Mouse (Mus musculus) limb, embryonic 11.5 days (tissue): ENCODE measurements around the gene Fignl1. TPM values are rescaled to one million over a fixed set of nuclear protein-coding genes. Genes with fewer than 3 reads are reported as not detected.

Experiments
- ATAC-seq: fragments of 200-750 bp; cut with Nextera tagmentation; 2 replicates; pipeline ENCODE4 v1.8.0; 2017; ENCODE audit warnings: low read depth; ENCODE audit not compliant: insufficient number of reproducible peaks, low FRiP score, low TSS enrichment
- DNase-seq: peaks from one replicate; pipeline ENCODE4 v3.0.0-alpha.2; 2015; ENCODE audit warnings: low spot score
- H3K27ac ChIP-seq: fragments of 300-500 bp; sonication (generic); replicated peaks from 2 replicates; pipeline ENCODE4 v1.5.1; 2014; ENCODE audit warnings: low read depth, mild to moderate bottlenecking, low read length
- H3K27me3 ChIP-seq: fragments of 300-500 bp; sonication (generic); 2 replicates; pipeline ENCODE4 v1.6.1; 2014; ENCODE audit warnings: mild to moderate bottlenecking, low read length, mixed read lengths; ENCODE audit not compliant: control insufficient read depth, insufficient read depth
- H3K36me3 ChIP-seq: fragments of 300-500 bp; sonication (generic); 2 replicates; pipeline ENCODE4 v1.6.1; 2014; ENCODE audit warnings: mild to moderate bottlenecking, low read length, moderate library complexity, mixed read lengths; ENCODE audit not compliant: control insufficient read depth, insufficient read depth
- H3K4me1 ChIP-seq: fragments of 300-500 bp; sonication (generic); 2 replicates; pipeline ENCODE4 v1.6.1; 2014; ENCODE audit warnings: low read length, mixed read lengths; ENCODE audit not compliant: control insufficient read depth, insufficient read depth
- H3K4me2 ChIP-seq: fragments of 300-500 bp; sonication (generic); 2 replicates; pipeline ENCODE4 v1.6.1; 2014; ENCODE audit warnings: low read depth, mild to moderate bottlenecking, moderate library complexity; ENCODE audit not compliant: severe bottlenecking
- H3K4me3 ChIP-seq: fragments of 300-500 bp; sonication (generic); 2 replicates; pipeline ENCODE4 v1.5.1; 2014; ENCODE audit warnings: low read depth, low read length
- H3K9ac ChIP-seq: fragments of 300-500 bp; sonication (generic); 2 replicates; pipeline ENCODE4 v1.6.1; 2014; ENCODE audit warnings: mild to moderate bottlenecking, low read length
- H3K9me3 ChIP-seq: fragments of 300-500 bp; sonication (generic); 2 replicates; pipeline ENCODE4 v1.6.1; 2016; ENCODE audit warnings: low read length; ENCODE audit not compliant: control insufficient read depth
- WGBS: fragments of 180-500 bp; shearing (Covaris S2); extraction: QIAGEN DNeasy Blood & Tissue Kit; methylation state at CpG from one replicate; pipeline ENCODE4 v1.1.7; 2014; 5-methylcytosine and 5-hydroxymethylcytosine counted together
- polyA plus RNA-seq: library from polyadenylated mRNA; unstranded; fragments of >200 nt; fragmentation: Nextera tagmentation; extraction: Ambion mirVana; gene quantifications from 2 replicates; pipeline ENCODE4 v1.2.1, GENCODE M21; 2014

Gene Fignl1
- polyA plus RNA-seq, 1 experiment from 2014 or later, result 96.7 TPM

DNA sequence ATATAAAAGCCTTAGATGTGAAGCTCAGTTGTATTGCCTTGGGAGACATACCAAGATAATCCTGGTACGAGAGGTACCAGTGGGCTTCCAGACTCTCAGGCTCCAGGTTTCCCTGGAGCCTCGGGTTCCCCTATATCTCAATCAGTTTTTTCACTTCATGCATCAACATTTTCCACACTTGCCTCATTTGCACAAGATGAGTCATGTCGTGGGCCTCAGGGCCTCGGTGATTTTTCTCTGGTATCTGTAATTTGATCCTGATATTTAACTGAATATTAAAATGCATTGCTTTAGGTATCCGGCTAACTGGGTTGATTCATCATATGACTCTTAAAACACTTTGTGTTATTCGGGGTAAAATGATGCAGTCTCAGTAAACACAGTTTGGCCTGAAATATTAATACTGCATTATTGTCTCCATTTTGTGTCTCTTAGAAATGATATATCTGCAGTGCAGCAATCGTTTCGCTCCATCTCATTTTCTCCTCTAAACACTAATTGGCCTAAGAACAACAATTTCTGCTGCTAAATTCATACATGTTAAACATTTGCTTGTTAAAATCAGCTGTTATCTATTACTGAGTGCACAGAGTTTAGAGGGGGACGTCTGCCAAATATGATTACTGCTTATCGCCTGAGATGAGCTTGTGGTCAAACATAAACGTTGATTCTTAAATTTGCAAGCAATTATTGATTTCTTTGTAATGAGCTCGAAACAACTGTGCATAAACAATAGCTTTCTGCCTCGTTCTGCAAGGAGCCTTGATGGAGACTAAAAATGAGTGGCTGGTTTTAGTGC lies 41.0 kb upstream of the Fignl1 start:
- no peak for DNase-seq
- Histone ChIP-seq H3K36me3 (no peaks in the 10 kb centered on the region), H3K9ac (no peak overlapping the region), H3K27ac (no peak overlapping the region), H3K4me1 (peaks cover 5% of the 10 kb centered on the region), H3K4me3 (no peak overlapping the region), H3K27me3 (no peaks in the 10 kb centered on the region), H3K9me3 (no peaks in the 10 kb centered on the region), H3K4me2 (no peak overlapping the region)
- 74% methylated on average over 13 of the region's 13 CpGs for WGBS
- no peak for ATAC-seq

DNA sequence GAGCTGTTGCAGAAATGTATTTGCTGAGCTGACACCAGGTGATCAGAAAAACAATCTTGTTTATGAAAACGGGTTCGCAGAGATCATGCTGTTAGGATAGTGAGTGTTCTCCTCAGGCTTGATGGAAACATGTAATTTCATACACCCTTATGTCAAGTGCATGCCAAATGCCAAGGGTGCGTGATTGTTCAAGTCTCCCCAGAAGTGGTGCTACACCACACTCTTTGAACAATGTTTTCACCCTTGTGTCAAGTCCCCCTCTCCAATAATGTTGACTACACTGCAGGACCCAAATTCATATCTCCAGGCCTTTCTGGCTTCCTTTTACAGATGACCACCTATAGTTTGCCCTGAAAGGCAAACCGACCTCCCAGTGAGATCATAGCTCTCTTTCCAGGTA lies 39.7 kb upstream of the Fignl1 start:
- no peaks in the 10 kb centered on the region for H3K27me3 ChIP-seq
- ATAC-seq, result no peak
- no peaks in the 10 kb centered on the region for H3K36me3 ChIP-seq
- WGBS, result 91% methylated on average over 4 of the region's 4 CpGs
- no peak overlapping the region for H3K4me3 ChIP-seq
- no peak overlapping the region for H3K9ac ChIP-seq
- H3K9me3 ChIP-seq, result no peaks in the 10 kb centered on the region
- peaks cover 6% of the 10 kb centered on the region for H3K4me1 ChIP-seq
- DNase-seq, result no peak
- no peak overlapping the region for H3K27ac ChIP-seq
- no peak overlapping the region for H3K4me2 ChIP-seq

DNA sequence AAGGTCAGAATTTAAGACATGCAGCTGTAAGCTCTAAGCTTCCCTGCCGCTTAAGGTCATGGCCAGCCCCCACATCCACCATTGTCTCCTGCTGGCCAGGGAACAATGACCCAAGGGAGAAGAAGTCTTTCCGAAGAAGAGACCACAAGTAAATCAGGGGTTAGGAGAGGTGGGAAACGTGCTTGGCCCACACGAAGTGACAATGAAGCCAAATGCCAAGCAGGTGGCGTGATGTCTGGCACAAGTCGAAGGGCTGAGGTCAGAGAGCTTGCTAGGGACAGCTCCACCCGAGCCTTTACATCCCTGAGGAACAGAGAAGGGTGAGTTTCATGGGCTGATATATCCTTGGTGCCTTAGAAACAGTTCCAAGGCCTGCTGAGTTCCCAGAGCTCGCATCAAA lies 36.3 kb upstream of the Fignl1 start:
- ATAC-seq, result no peak
- no peak overlapping the region for H3K4me2 ChIP-seq
- H3K9me3 ChIP-seq, result no peaks in the 10 kb centered on the region
- H3K4me1 ChIP-seq, result peaks cover 6% of the 10 kb centered on the region; the same call in 1 of the 2 replicates
- H3K36me3 ChIP-seq, result no peaks in the 10 kb centered on the region
- DNase-seq, result no peak
- 74% methylated on average over 8 of the region's 8 CpGs for WGBS
- H3K27ac ChIP-seq, result no peak overlapping the region
- H3K9ac ChIP-seq, result no peak overlapping the region
- no peaks in the 10 kb centered on the region for H3K27me3 ChIP-seq
- no peak overlapping the region for H3K4me3 ChIP-seq

DNA sequence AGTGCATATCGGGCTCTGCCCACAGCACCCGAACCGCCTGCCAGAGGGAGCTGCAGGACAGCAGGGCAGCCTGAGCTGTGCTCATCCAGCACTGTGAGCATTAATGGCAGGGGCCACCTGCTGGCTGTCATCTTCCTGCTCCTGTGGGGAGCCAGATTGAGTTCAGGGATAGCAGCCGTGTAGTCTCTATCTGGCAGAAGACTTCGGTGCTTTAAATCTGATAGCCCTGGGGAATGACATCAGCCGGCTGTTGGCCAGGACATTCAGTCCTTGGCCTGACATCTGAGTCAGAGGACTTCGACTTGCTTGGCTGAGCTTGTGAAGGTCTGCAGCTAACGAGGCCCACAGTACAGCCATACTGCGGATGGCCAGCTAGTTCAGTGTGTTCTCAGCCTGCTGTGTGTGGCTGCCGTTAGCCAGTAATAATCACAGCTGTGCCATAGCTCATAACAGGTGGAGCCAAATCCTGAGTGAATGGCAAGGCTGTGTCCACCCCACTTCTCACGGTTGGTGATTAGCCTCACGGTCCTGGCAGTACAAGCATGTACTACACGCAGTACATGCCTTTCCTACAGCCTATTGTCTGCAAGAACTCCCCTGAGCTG lies 35.7 kb upstream of the Fignl1 start:
- DNase-seq, result no peak
- Histone ChIP-seq H3K4me3 (no peak overlapping the region), H3K36me3 (no peaks in the 10 kb centered on the region), H3K4me2 (no peak overlapping the region), H3K27ac (no peak overlapping the region; the same call in 1 of the 2 replicates), H3K9me3 (no peaks in the 10 kb centered on the region), H3K9ac (no peak overlapping the region), H3K4me1 (peaks cover 6% of the 10 kb centered on the region; the same call in 1 of the 2 replicates), H3K27me3 (no peaks in the 10 kb centered on the region)
- 50% methylated on average over 13 of the region's 13 CpGs for WGBS
- peak; percentile 74; the same call in 1 of the 2 replicates for ATAC-seq

DNA sequence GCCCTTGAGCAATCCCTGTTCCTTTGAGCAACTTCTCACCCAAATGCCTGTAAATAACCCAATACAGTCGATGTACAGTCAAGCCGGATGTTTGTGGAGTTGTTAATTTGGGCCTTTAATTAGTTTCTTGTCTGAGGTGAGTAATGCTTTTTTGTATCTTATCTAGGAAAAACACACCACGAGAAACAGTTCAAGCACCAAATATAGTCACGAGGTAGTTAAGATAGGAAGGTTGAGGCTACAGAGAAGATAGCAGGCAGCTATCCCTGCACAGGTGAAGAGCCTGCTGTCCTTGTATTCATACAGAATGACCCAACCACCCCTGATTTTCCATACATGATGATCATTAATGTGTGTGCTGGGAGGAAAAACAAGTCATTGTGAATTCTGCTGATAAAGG lies 32.8 kb upstream of the Fignl1 start:
- Histone ChIP-seq H3K4me3 (no peak overlapping the region), H3K36me3 (no peaks in the 10 kb centered on the region), H3K27ac (no peak overlapping the region), H3K4me2 (no peak overlapping the region), H3K4me1 (peaks cover 16% of the 10 kb centered on the region), H3K27me3 (no peaks in the 10 kb centered on the region), H3K9ac (no peak overlapping the region), H3K9me3 (no peaks in the 10 kb centered on the region)
- no peak for ATAC-seq
- WGBS, result 66% methylated on average over 4 of the region's 4 CpGs
- no peak for DNase-seq

DNA sequence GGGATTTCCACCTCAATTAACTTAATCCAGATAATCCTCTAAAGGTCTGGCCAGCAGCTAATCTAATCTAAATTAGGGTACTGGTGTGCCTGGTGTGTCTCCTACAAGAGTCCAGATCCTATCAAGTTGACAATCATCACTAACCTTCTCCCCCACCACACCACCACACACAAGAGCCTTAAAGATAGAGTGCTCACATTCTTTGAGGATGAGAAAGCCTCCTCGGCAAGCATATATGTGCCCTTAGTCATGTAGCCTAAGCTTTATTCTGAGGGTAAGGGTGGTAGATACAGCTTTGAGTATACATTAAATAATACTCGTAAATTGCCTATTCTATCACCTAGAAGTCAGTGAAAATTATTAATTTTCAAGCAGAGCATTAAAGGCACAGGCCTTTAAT lies 32.0 kb upstream of the Fignl1 start:
- Histone ChIP-seq H3K4me1 (peaks cover 22% of the 10 kb centered on the region), H3K9ac (no peak overlapping the region), H3K27ac (no peak overlapping the region), H3K27me3 (no peaks in the 10 kb centered on the region), H3K4me2 (no peak overlapping the region), H3K4me3 (no peak overlapping the region), H3K9me3 (no peaks in the 10 kb centered on the region), H3K36me3 (no peaks in the 10 kb centered on the region)
- ATAC-seq, result no peak
- no peak for DNase-seq
- 59% methylated on average over 2 of the region's 2 CpGs for WGBS

DNA sequence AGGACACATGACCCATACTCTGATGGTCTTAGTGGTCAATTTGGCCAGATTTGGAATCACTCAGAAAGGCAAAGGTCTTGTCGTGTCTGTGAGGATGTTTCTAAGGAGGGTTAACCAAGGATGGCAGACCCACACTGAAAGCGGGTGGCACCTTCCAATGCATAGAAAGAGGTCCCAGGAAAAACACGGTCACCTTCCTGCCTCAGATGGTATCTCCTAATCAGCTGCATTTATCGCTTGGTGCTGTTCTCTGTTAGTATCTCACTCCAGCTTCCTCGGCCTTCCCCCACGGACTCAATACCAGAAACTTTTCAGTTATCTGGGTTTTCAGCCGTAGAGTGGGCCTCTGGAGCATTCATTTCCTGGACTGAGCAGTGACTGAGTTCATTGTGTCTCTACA lies 31.1 kb upstream of the Fignl1 start:
- H3K4me2 ChIP-seq, result no peak overlapping the region
- H3K9ac ChIP-seq, result no peak overlapping the region
- H3K9me3 ChIP-seq, result no peaks in the 10 kb centered on the region
- ATAC-seq, result no peak
- H3K4me1 ChIP-seq, result peaks cover 22% of the 10 kb centered on the region
- WGBS, result 82% methylated on average over 7 of the region's 7 CpGs
- no peak for DNase-seq
- H3K27me3 ChIP-seq, result no peaks in the 10 kb centered on the region
- no peak overlapping the region for H3K27ac ChIP-seq
- no peaks in the 10 kb centered on the region for H3K36me3 ChIP-seq
- H3K4me3 ChIP-seq, result no peak overlapping the region

DNA sequence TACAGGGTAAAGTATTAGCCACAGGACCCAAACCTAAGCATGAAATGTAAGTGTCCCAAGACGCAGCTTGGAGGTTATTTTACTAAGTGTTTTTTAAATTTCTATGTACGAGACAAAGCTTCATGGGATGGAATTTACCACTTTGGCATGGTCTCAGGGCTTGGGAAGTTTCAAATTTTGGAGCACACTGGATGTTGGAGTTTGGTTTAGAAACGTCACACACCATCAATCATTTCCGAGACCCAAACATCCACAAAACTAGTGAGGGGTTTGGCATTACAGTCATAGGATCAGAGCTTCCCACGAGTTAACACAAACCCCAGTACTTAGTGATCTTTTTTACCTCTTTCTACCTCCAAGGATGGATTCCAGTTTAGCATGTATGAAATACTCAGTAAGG lies 28.6 kb upstream of the Fignl1 start:
- H3K4me1 ChIP-seq, result peaks cover 25% of the 10 kb centered on the region
- no peak for ATAC-seq
- H3K27ac ChIP-seq, result peak overlapping the region; percentile 60; the same call in 1 of the 2 replicates
- no peak overlapping the region for H3K4me3 ChIP-seq
- H3K36me3 ChIP-seq, result no peaks in the 10 kb centered on the region
- H3K9me3 ChIP-seq, result no peaks in the 10 kb centered on the region
- no peak overlapping the region for H3K9ac ChIP-seq
- 79% methylated on average over 5 of the region's 5 CpGs for WGBS
- DNase-seq, result no peak
- no peak overlapping the region for H3K4me2 ChIP-seq
- no peaks in the 10 kb centered on the region for H3K27me3 ChIP-seq
